Mouse (Mus musculus): ENCODE data around the gene Itsn1.

Gene Itsn1

GRCm38 (mm10) chr16:91964308-91965178 is 235.5 kb downstream of the Itsn1 start:
- DNase-seq: no peak

- no peak for DNase-seq
These were observed 239.6 kb downstream of the Itsn1 start for GRCm38 (mm10) chr16:91968725-91969124.

GRCm38 (mm10) chr16:91969516-91970031 is 240.5 kb downstream of the Itsn1 start:
- DNase-seq: no peak
